Mouse (Mus musculus) brown adipose tissue, adult 24 weeks (tissue): ENCODE measurements around the gene Trappc11. TPM values are rescaled to one million over a fixed set of nuclear protein-coding genes. Genes with fewer than 3 reads are reported as not detected.

ENCODE experiments used
- polyA plus RNA-seq: library from polyadenylated mRNA; stranded (reverse); fragments of >200 nt; gene quantifications from 2 replicates; pipeline ENCODE4 v1.2.4, GENCODE M21; 2012; ENCODE audit not compliant: missing spikeins, insufficient read depth, insufficient read length

Trappc11 gene
- polyA plus RNA-seq, 1 experiment = 12.6 TPM

Other genes starting within 250 kb of the Trappc11 start
- gene Stox2, start 87.1 kb downstream of the Trappc11 start, polyA plus RNA-seq = 4.0 and 6.5 TPM in 2 replicates
- 23.0 and 29.1 TPM in 2 replicates for gene Rwdd4a, start 194 bp upstream of the Trappc11 start, polyA plus RNA-seq
- gene Ing2, start 142.1 kb upstream of the Trappc11 start, polyA plus RNA-seq = 8.8 and 15.4 TPM in 2 replicates
- 5.0 and 6.1 TPM in 2 replicates for gene Cdkn2aip, start 180.5 kb upstream of the Trappc11 start, polyA plus RNA-seq